Mouse (Mus musculus) G1E (cell line): Measurements from ENCODE around the gene Hand1. TPM values are rescaled to one million over a fixed set of nuclear protein-coding genes. Genes with fewer than 3 reads are reported as not detected.

Experiments
- ATAC-seq: 2 replicates; pipeline ENCODE4 v1.8.0; 2016; ENCODE audit warnings: mild to moderate bottlenecking; ENCODE audit not compliant: insufficient number of reproducible peaks, poor library complexity, low FRiP score, severe bottlenecking; ENCODE audit errors: extremely low read depth
- DNase-seq: peaks from one replicate; pipeline ENCODE4 v3.0.0; 2012; ENCODE audit warnings: low spot score
- H3K27me3 ChIP-seq: 2 replicates; pipeline ENCODE4 v1.6.1; 2012; ENCODE audit warnings: mild to moderate bottlenecking, low read length, inconsistent platforms; ENCODE audit not compliant: insufficient read depth
- H3K36me3 ChIP-seq: replicated peaks from 2 replicates; pipeline ENCODE3; 2012; ENCODE audit warnings: mild to moderate bottlenecking, inconsistent platforms
- H3K4me1 ChIP-seq: 2 replicates; pipeline ENCODE4 v1.6.1; 2012; ENCODE audit warnings: low read depth, low read length, inconsistent platforms, mixed read lengths; ENCODE audit not compliant: insufficient read depth
- H3K4me3 ChIP-seq: 2 replicates; pipeline ENCODE4 v1.5.1; 2012; ENCODE audit warnings: low read depth, mild to moderate bottlenecking, inconsistent platforms, low read length, moderate library complexity, mixed read lengths
- H3K9me3 ChIP-seq: replicated peaks from 2 replicates; pipeline ENCODE4 v1.6.1; 2012; ENCODE audit warnings: inconsistent platforms
- CTCF ChIP-seq: IDR thresholded peaks from 2 replicates; pipeline ENCODE4 v1.5.1; 2012; ENCODE audit warnings: low read depth, low read length, inconsistent platforms, mixed read lengths
- GATA1 ChIP-seq: IDR thresholded peaks from 2 replicates; pipeline ENCODE4 v1.6.1; 2012; ENCODE audit warnings: borderline replicate concordance, low read length, inconsistent platforms, mixed read lengths
- GATA2 ChIP-seq: IDR thresholded peaks from 2 replicates; pipeline ENCODE4 v1.6.1; 2012; ENCODE audit warnings: low read depth, low read length, inconsistent platforms, borderline replicate concordance
- POLR2AphosphoS5 ChIP-seq: IDR thresholded peaks from 2 replicates; pipeline ENCODE4 v1.6.1; 2012; ENCODE audit warnings: low read depth, low read length, inconsistent platforms; ENCODE audit not compliant: insufficient replicate concordance
- TAL1 ChIP-seq: conservative IDR thresholded peaks from 2 replicates; pipeline ENCODE4 v1.6.1; 2012; ENCODE audit warnings: low read depth, low read length, inconsistent platforms, mixed read lengths
- polyA plus RNA-seq: library from polyadenylated mRNA; stranded (reverse); fragments of >175 nt; gene quantifications from 2 replicates; pipeline ENCODE4 v1.2.3, GENCODE M21; 2012
- total RNA-seq, 2 experiments: library from RNA; stranded (forward) in 1 of 2; stranded (reverse) in 1 of 2; fragments of 200-1000 nt in 1 of 2; fragments of >200 nt in 1 of 2; fragmentation: Nextera tagmentation in 1 of 2; gene quantifications; 2 replicates each; pipeline ENCODE4 v1.2.3; 2014 to 2017

The Hand1 gene
- total and polyA plus RNA-seq, 3 experiments, result not detected

- TF ChIP-seq CTCF (peak; percentile 49), GATA2 (no peak)
- Histone ChIP-seq H3K4me3 (no peak overlapping the region), H3K36me3 (no peaks in the 10 kb centered on the region), H3K9me3 (no peaks in the 10 kb centered on the region), H3K27me3 (peaks cover 2% of the 10 kb centered on the region; the same call in 1 of the 2 replicates), H3K4me1 (peaks cover 10% of the 10 kb centered on the region)
- peak; percentile 45 for DNase-seq
- no peak; the same call in 1 of the 2 replicates for ATAC-seq
Observed at GRCm38 (mm10) chr11:57819999-57820581, 12.5 kb downstream of the Hand1 start.

DNA sequence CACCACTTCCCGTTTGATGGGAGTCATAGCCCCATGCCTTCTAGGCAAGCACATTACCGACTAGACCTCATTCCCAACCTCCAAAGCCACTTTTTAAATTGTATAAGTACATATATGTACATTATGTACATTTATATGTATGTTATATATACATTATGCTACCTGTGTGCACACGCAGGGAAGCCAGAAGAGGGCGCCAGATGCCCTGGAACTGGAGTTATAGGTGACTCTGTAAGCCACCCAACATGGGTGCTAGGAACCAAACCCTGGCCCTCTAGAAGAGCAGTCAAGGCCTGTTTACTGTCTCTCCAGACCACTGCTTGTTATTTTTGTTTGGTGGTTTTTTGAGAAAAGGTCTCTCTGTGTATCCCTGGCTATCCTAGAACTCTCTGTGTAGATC lies 14.4 kb downstream of the Hand1 start:
- H3K36me3 ChIP-seq, result peaks cover 15% of the 10 kb centered on the region
- H3K27me3 ChIP-seq, result peaks cover 2% of the 10 kb centered on the region; the same call in 1 of the 2 replicates
- DNase-seq (no peak), ATAC-seq (no peak)
- peaks cover 2% of the 10 kb centered on the region; the same call in 1 of the 2 replicates for H3K4me1 ChIP-seq
- H3K9me3 ChIP-seq, result no peaks in the 10 kb centered on the region
- TF ChIP-seq CTCF (no peak), POLR2AphosphoS5 (no peak), GATA1 (no peak), GATA2 (no peak), TAL1 (no peak)
- no peak overlapping the region for H3K4me3 ChIP-seq

- Histone ChIP-seq H3K9me3 (no peaks in the 10 kb centered on the region), H3K27me3 (peaks cover under 1% of the 10 kb centered on the region; the same call in 1 of the 2 replicates), H3K4me3 (no peak overlapping the region), H3K4me1 (peaks cover 26% of the 10 kb centered on the region), H3K36me3 (peaks cover 57% of the 10 kb centered on the region)
- TF ChIP-seq POLR2AphosphoS5 (no peak), GATA1 (no peak), TAL1 (no peak), GATA2 (no peak), CTCF (no peak)
- ATAC-seq, result no peak
- DNase-seq, result no peak
Observed at GRCm38 (mm10) chr11:57813641-57814040, 19.0 kb downstream of the Hand1 start.

DNA sequence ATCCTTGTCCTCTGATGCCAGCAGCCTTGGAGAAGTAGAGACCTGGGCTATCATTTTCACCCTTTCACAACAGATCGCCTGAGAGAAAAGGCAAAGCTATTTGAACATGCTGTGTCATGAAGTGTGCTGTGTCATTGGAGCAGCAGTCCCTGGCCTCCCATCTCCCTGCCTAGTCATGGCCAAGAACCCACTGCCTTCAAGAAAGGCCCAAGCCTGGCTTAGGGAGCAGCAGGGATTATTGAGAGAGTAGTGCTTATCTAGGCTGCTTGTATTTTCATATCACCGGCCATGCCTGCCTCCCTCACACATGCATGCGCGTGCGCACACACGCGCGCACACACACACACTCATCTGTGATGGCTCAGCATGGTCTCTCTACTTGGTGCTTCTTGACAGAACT lies 20.4 kb downstream of the Hand1 start:
- no peaks in the 10 kb centered on the region for H3K27me3 ChIP-seq
- H3K9me3 ChIP-seq, result no peaks in the 10 kb centered on the region
- H3K4me1 ChIP-seq, result peaks cover 35% of the 10 kb centered on the region
- no peak overlapping the region; the same call in 1 of the 2 replicates for H3K4me3 ChIP-seq
- TF ChIP-seq GATA1 (no peak), TAL1 (no peak), CTCF (no peak), POLR2AphosphoS5 (no peak), GATA2 (no peak)
- peak; percentile 80 for ATAC-seq
- peaks cover 71% of the 10 kb centered on the region for H3K36me3 ChIP-seq
- DNase-seq, result peak; percentile 72

DNA sequence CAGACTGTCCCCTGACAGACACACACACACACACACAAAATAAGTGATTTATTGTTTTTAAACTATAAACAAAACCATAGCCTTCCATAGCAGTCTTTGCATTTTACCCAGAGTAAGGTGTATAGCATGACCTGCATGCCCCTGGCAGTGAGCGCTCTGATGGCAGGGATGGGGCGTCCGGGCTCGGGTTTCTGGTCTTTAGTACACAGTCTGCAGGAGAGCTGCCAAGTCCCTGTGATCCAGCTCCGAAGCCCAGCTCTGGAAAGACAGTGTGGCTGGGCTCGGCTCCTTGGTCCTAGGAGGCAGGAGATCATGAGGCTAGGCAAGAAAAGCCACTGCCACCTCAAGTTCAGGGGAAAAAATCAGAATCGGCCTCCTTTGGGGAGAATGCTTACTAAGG lies 21.6 kb downstream of the Hand1 start:
- peaks cover 82% of the 10 kb centered on the region for H3K36me3 ChIP-seq
- no peak for ATAC-seq
- DNase-seq, result no peak
- no peaks in the 10 kb centered on the region for H3K9me3 ChIP-seq
- H3K27me3 ChIP-seq, result no peaks in the 10 kb centered on the region
- no peak overlapping the region for H3K4me3 ChIP-seq
- peaks cover 45% of the 10 kb centered on the region for H3K4me1 ChIP-seq
- TF ChIP-seq TAL1, result no peak
- TF ChIP-seq POLR2AphosphoS5, result no peak
- no peak for TF ChIP-seq GATA2
- TF ChIP-seq GATA1, result no peak
- TF ChIP-seq CTCF, result no peak

- Histone ChIP-seq H3K4me1 (peaks cover 57% of the 10 kb centered on the region), H3K9me3 (no peaks in the 10 kb centered on the region), H3K4me3 (no peak overlapping the region), H3K36me3 (peaks cover 85% of the 10 kb centered on the region), H3K27me3 (no peaks in the 10 kb centered on the region)
- DNase-seq (no peak), ATAC-seq (no peak)
- TF ChIP-seq GATA1 (no peak), POLR2AphosphoS5 (no peak), TAL1 (no peak)
Observed at GRCm38 (mm10) chr11:57809732-57810098, 22.9 kb downstream of the Hand1 start.
